Mouse (Mus musculus) lung, embryonic 15.5 days (tissue): ENCODE data around the gene Etv1. TPM values are rescaled to one million over a fixed set of nuclear protein-coding genes. Genes with fewer than 3 reads are reported as not detected.
A peak's percentile ranks its signal among the peaks of the same experiment; 100 is the strongest.
"Not testable (repeated sequence)": the region's sequence is repeated elsewhere in the genome, so short reads cannot be mapped to it uniquely, and the experiment has no call there.

Experiments
- ATAC-seq: fragments of 200-750 bp; cut with Nextera tagmentation; 2 replicates; pipeline ENCODE4 v1.8.0; 2017; ENCODE audit warnings: moderate number of reproducible peaks, borderline replicate concordance; ENCODE audit not compliant: low FRiP score, low TSS enrichment; ENCODE audit errors: extremely low read depth
- H3K27ac ChIP-seq: fragments of 300-500 bp; sonication (generic); 2 replicates; pipeline ENCODE4 v1.5.1; 2015; ENCODE audit warnings: moderate library complexity, mild to moderate bottlenecking, inconsistent platforms
- H3K27me3 ChIP-seq: fragments of 300-500 bp; sonication (generic); 2 replicates; pipeline ENCODE4 v1.6.1; 2015; ENCODE audit warnings: inconsistent platforms
- H3K36me3 ChIP-seq: fragments of 300-500 bp; sonication (generic); 2 replicates; pipeline ENCODE4 v1.6.1; 2015; ENCODE audit warnings: inconsistent platforms
- H3K4me1 ChIP-seq: fragments of 300-500 bp; sonication (generic); 2 replicates; pipeline ENCODE4 v1.6.1; 2015; ENCODE audit warnings: inconsistent platforms
- H3K4me2 ChIP-seq: fragments of 300-500 bp; sonication (generic); 2 replicates; pipeline ENCODE4 v1.6.1; 2015; ENCODE audit warnings: inconsistent platforms, mild to moderate bottlenecking, moderate library complexity
- H3K4me3 ChIP-seq: fragments of 300-500 bp; sonication (generic); 2 replicates; pipeline ENCODE4 v1.5.1; 2015; ENCODE audit warnings: mild to moderate bottlenecking, inconsistent platforms
- H3K9ac ChIP-seq: fragments of 300-500 bp; sonication (generic); 2 replicates; pipeline ENCODE4 v1.6.1; 2015; ENCODE audit warnings: inconsistent platforms
- H3K9me3 ChIP-seq: fragments of 300-500 bp; sonication (generic); 2 replicates; pipeline ENCODE4 v1.6.1; 2016; ENCODE audit warnings: inconsistent platforms
- WGBS: fragments of 180-500 bp; shearing (Covaris S2); methylation state at CpG from one replicate; pipeline ENCODE4 v1.1.7; 2015; 5-methylcytosine and 5-hydroxymethylcytosine counted together
- polyA plus RNA-seq: library from polyadenylated mRNA; unstranded; fragments of >200 nt; fragmentation: Nextera tagmentation; extraction: Ambion mirVana; gene quantifications from 2 replicates; pipeline ENCODE4 v1.2.1, GENCODE M21; 2015

Etv1 gene
- polyA plus RNA-seq, 1 experiment from 2014 or later, result 39.4 TPM

- Histone ChIP-seq H3K4me3 (no peak overlapping the region), H3K9me3 (no peaks in the 10 kb centered on the region), H3K4me2 (no peak overlapping the region), H3K36me3 (no peaks in the 10 kb centered on the region), H3K27ac (no peak overlapping the region), H3K27me3 (no peaks in the 10 kb centered on the region), H3K4me1 (no peaks in the 10 kb centered on the region), H3K9ac (no peak overlapping the region)
- 43% methylated on average over 4 of the region's 4 CpGs for WGBS
- ATAC-seq, result no peak
Observed at GRCm38 (mm10) chr12:38820642-38821041, 41.5 kb downstream of the Etv1 start.

DNA sequence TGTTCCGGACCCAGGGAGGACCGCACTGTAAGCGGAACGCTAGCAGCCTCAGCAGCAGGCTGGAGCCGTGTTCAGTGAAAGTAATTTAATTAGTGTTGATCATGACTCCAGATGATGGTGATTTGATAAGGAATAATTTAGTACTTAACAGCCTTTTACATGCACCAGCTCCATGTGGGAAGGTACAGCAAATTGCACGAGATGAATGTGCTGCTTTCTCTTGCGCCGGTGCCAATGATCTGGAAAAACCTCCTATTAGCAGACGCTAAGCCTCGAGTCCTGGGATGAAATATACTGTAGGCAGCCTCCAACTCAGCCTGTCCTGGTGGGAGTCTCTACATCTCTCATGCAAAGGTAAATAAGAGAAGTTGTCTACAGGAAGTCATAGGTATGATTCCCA, 45.2 kb downstream of the Etv1 start:
- no peaks in the 10 kb centered on the region for H3K36me3 ChIP-seq
- no peak for ATAC-seq
- no peaks in the 10 kb centered on the region for H3K4me1 ChIP-seq
- H3K9me3 ChIP-seq, result no peaks in the 10 kb centered on the region
- no peak overlapping the region for H3K4me2 ChIP-seq
- WGBS, result 90% methylated on average over 10 of the region's 10 CpGs
- no peak overlapping the region for H3K9ac ChIP-seq
- no peaks in the 10 kb centered on the region for H3K27me3 ChIP-seq
- H3K27ac ChIP-seq, result no peak overlapping the region
- no peak overlapping the region for H3K4me3 ChIP-seq

DNA sequence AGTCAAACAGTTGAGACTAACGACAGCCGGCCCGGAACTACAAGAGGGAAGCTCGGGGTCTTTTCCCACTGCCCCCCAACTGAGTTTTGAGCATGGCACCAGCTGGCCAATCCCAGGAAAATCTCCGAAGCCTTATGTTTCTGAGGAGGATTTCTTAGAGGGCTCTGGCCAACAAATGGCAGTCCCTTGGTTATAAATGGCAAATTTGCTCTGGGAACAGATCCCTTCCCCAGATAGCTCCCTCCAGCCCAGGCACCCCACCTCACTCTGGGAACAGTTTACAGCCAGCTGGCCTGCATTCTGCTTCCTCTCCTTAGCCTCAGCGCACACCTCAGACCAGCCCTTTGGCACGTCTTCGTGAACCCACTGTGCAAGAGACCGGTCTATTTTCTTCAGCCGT, 53.8 kb downstream of the Etv1 start:
- Histone ChIP-seq H3K27ac (no peak overlapping the region), H3K9me3 (no peaks in the 10 kb centered on the region), H3K36me3 (no peaks in the 10 kb centered on the region), H3K27me3 (no peaks in the 10 kb centered on the region), H3K4me2 (no peak overlapping the region), H3K4me3 (no peak overlapping the region), H3K4me1 (no peaks in the 10 kb centered on the region), H3K9ac (no peak overlapping the region)
- 90% methylated on average over 10 of the region's 10 CpGs for WGBS
- no peak for ATAC-seq

DNA sequence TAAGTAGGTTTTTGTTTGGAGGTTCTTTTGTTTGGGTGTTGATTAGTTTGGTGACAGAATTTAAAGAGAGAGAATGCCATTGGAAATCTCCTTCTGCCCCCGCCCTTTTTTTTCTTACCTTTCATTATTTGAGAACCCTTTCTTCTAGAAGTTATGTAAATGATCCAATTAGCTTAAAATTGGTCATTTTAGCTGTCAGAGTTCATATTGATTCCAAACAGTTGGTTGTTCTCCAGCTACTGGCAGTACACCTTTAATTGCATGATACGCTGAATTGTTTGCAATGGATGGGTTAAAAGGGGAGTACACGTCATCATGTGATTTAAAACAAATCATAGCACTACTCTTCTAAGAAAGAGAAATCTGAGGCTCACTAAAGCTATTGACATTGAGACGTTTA, 55.4 kb downstream of the Etv1 start:
- WGBS, result 71% methylated on average over 4 of the region's 4 CpGs
- H3K27me3 ChIP-seq, result no peaks in the 10 kb centered on the region
- H3K27ac ChIP-seq, result no peak overlapping the region
- H3K4me1 ChIP-seq, result no peaks in the 10 kb centered on the region
- no peaks in the 10 kb centered on the region for H3K36me3 ChIP-seq
- H3K4me2 ChIP-seq, result no peak overlapping the region
- H3K4me3 ChIP-seq, result no peak overlapping the region
- H3K9me3 ChIP-seq, result no peaks in the 10 kb centered on the region
- no peak overlapping the region for H3K9ac ChIP-seq
- no peak for ATAC-seq

- not testable (repeated sequence) for H3K36me3 ChIP-seq, H3K4me3 ChIP-seq, H3K9me3 ChIP-seq, H3K27ac ChIP-seq, H3K9ac ChIP-seq, H3K27me3 ChIP-seq, H3K4me1 ChIP-seq, ATAC-seq, H3K4me2 ChIP-seq
- WGBS, result 87% methylated on average over 7 of the region's 8 CpGs
Observed at GRCm38 (mm10) chr12:38834986-38835385, 55.8 kb downstream of the Etv1 start.

- Histone ChIP-seq H3K27ac (peak overlapping the region; percentile 56; the same call in 1 of the 2 replicates), H3K4me3 (no peak overlapping the region), H3K9me3 (no peaks in the 10 kb centered on the region), H3K36me3 (no peaks in the 10 kb centered on the region), H3K27me3 (no peaks in the 10 kb centered on the region), H3K4me1 (peaks cover 4% of the 10 kb centered on the region), H3K4me2 (no peak overlapping the region), H3K9ac (no peak overlapping the region)
- peak; percentile 97 for ATAC-seq
- WGBS, result 21% methylated on average over 1 of the region's 1 CpGs
Observed at GRCm38 (mm10) chr12:38843801-38844295, 64.7 kb downstream of the Etv1 start.

DNA sequence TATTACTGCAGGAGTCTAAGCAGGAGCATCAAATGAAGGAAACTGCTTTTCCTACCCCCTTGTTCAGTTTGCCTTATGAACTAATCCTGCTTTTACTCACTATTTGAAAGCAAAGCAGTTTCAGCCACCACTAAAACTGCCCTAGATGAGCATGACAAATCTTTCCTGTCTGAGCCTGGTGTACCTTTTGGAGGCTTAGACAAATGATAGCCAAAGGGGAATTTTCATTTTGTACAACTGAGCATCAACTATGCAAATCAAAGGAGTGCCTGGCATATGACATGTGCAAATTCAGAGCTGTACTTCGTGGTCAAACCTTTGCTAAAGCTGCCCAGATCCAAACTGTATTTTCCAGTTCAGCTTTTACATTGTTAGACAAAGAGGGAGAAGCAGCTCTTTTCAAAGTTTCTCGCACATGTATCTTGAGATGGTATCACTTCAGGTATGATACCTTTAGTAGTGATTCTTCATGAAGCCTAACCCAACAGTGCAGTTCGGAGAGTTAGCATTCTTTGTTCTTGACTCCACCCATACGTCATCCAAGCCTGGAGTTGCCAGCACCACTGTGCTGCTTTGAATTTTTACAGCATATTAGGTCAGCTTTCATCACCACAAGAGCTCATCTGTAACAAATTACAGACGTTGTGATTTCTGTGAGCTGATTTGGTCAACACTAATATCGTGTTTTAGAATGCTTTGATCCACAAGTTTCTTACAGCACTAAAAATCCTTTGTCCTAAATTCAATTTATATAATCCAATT, 68.5 kb downstream of the Etv1 start:
- Histone ChIP-seq H3K9ac (no peak overlapping the region), H3K27ac (no peak overlapping the region), H3K36me3 (no peaks in the 10 kb centered on the region), H3K4me1 (peaks cover 4% of the 10 kb centered on the region), H3K27me3 (no peaks in the 10 kb centered on the region), H3K9me3 (no peaks in the 10 kb centered on the region), H3K4me3 (no peak overlapping the region), H3K4me2 (no peak overlapping the region)
- WGBS, result 73% methylated on average over 6 of the region's 6 CpGs
- no peak for ATAC-seq

- H3K4me3 ChIP-seq, result no peak overlapping the region
- ATAC-seq, result no peak
- H3K9me3 ChIP-seq, result no peaks in the 10 kb centered on the region
- no peak overlapping the region for H3K27ac ChIP-seq
- 76% methylated on average over 5 of the region's 5 CpGs for WGBS
- no peak overlapping the region for H3K9ac ChIP-seq
- no peaks in the 10 kb centered on the region for H3K4me1 ChIP-seq
- H3K4me2 ChIP-seq, result no peak overlapping the region
- H3K36me3 ChIP-seq, result no peaks in the 10 kb centered on the region
- no peaks in the 10 kb centered on the region for H3K27me3 ChIP-seq
Observed at GRCm38 (mm10) chr12:38849994-38850393, 70.8 kb downstream of the Etv1 start.

DNA sequence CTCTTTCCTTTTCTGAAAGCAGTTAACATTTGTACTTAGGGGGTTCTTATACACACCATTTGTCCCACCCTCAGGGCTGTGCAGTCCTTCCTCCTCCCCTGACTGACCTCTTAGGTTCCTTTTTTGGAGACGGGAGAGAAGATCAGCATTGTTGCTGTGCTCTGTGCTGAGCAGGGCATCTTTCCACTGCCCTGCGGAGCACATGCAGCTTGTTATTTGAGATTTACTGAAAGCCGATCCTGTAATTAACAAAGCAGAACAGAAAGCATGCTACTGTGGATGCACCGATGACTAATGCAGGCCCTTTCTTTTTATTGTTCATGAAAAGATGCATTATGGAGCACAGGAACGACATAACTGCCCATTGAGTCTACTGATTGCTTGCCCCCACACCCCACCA, 75.1 kb downstream of the Etv1 start:
- peaks cover 4% of the 10 kb centered on the region for H3K36me3 ChIP-seq
- no peak overlapping the region for H3K27ac ChIP-seq
- H3K9ac ChIP-seq, result no peak overlapping the region
- no peak overlapping the region for H3K4me2 ChIP-seq
- no peaks in the 10 kb centered on the region for H3K4me1 ChIP-seq
- ATAC-seq, result no peak
- WGBS, result 80% methylated on average over 5 of the region's 5 CpGs
- no peaks in the 10 kb centered on the region for H3K9me3 ChIP-seq
- H3K27me3 ChIP-seq, result no peaks in the 10 kb centered on the region
- no peak overlapping the region for H3K4me3 ChIP-seq

GRCm38 (mm10) chr12:38854751-38855150, 75.6 kb downstream of the Etv1 start:
- Histone ChIP-seq H3K36me3 (peaks cover 5% of the 10 kb centered on the region), H3K4me2 (no peak overlapping the region), H3K27ac (no peak overlapping the region), H3K9me3 (no peaks in the 10 kb centered on the region), H3K4me3 (no peak overlapping the region), H3K27me3 (no peaks in the 10 kb centered on the region), H3K9ac (no peak overlapping the region), H3K4me1 (no peaks in the 10 kb centered on the region)
- no peak for ATAC-seq
- 85% methylated on average over 6 of the region's 6 CpGs for WGBS

DNA sequence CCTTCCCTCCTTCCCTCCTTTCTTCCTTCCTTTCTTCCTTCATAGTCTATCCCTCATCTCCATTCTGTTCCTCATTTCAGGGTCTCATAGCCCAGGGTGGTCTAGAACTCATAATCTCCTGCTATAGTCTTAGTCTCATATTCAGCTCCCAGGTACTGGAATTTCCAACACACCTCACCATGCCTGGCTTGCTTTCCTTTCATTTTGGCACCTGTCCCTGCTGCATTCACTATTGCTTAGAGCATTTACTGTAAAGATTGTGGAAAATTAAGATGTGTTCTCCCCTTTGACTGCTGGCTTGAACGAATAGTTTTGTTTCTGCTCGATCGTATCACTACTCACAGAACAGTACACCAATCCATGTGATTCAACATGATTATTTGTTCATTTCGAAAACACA, 80.5 kb downstream of the Etv1 start:
- peaks cover 6% of the 10 kb centered on the region for H3K36me3 ChIP-seq
- ATAC-seq, result no peak
- WGBS, result 83% methylated on average over 4 of the region's 4 CpGs

GRCm38 (mm10) chr12:38860168-38861115, 81.3 kb downstream of the Etv1 start:
- Histone ChIP-seq H3K4me2 (no peak overlapping the region), H3K27me3 (no peaks in the 10 kb centered on the region), H3K4me3 (no peak overlapping the region), H3K9ac (no peak overlapping the region), H3K36me3 (peaks cover 6% of the 10 kb centered on the region), H3K9me3 (no peaks in the 10 kb centered on the region), H3K4me1 (0 out of 2 replicates have a peak, but pooled peaks cover 6% of the 10 kb centered on the region), H3K27ac (no peak overlapping the region)
- ATAC-seq, result no peak
- WGBS, result 83% methylated on average over 7 of the region's 7 CpGs

More for the DNA sequence above, 80.5 kb downstream of the Etv1 start:
- Histone ChIP-seq H3K27me3 (no peaks in the 10 kb centered on the region), H3K27ac (no peak overlapping the region), H3K9me3 (no peaks in the 10 kb centered on the region), H3K4me2 (no peak overlapping the region), H3K4me1 (0 out of 2 replicates have a peak, but pooled peaks cover 6% of the 10 kb centered on the region), H3K4me3 (no peak overlapping the region), H3K9ac (no peak overlapping the region)
